Mouse (Mus musculus): Measurements from ENCODE around the gene Sell. TPM values are rescaled to one million over a fixed set of nuclear protein-coding genes. Genes with fewer than 3 reads are reported as not detected.

Sell gene
- polyA plus RNA-seq, 1 experiment: 0.15 TPM

GRCm38 (mm10) chr1:164072001-164072400 lies 10.2 kb downstream of the Sell start:
- no peak overlapping the region for H3K27ac ChIP-seq (ENCODE audit: insufficient read depth, low read length)
- H3K4me3 ChIP-seq (ENCODE audit: insufficient read depth, low read length): no peak overlapping the region
- no peaks in the 10 kb centered on the region for H3K4me1 ChIP-seq (ENCODE audit: control insufficient read depth, insufficient read depth, low read length)
- TF ChIP-seq POLR2A (IDR thresholded peaks at IDR 0.05; ENCODE audit: extremely low read depth, insufficient read depth, low read length): no peak

GRCm38 (mm10) chr1:164073091-164073490 lies 11.3 kb downstream of the Sell start:
- TF ChIP-seq POLR2A (IDR thresholded peaks at IDR 0.05; ENCODE audit: extremely low read depth, insufficient read depth, low read length) (no peak), CTCF (IDR thresholded peaks at IDR 0.05; ENCODE audit: extremely low read depth, insufficient read depth, low read length) (no peak)
- Histone ChIP-seq H3K4me1 (ENCODE audit: control insufficient read depth, insufficient read depth, low read length) (no peaks in the 10 kb centered on the region), H3K27ac (ENCODE audit: insufficient read depth, low read length) (no peak overlapping the region), H3K4me3 (ENCODE audit: insufficient read depth, low read length) (no peak overlapping the region)

- TF ChIP-seq CTCF (IDR thresholded peaks at IDR 0.05; ENCODE audit: extremely low read depth, insufficient read depth, low read length) (no peak), POLR2A (IDR thresholded peaks at IDR 0.05; ENCODE audit: extremely low read depth, insufficient read depth, low read length) (no peak)
- Histone ChIP-seq H3K27ac (ENCODE audit: insufficient read depth, low read length) (no peak overlapping the region), H3K4me3 (ENCODE audit: insufficient read depth, low read length) (no peak overlapping the region), H3K4me1 (ENCODE audit: control insufficient read depth, insufficient read depth, low read length) (no peaks in the 10 kb centered on the region)
These were observed 12.0 kb downstream of the Sell start for GRCm38 (mm10) chr1:164073803-164074202.

GRCm38 (mm10) chr1:164074606-164075140 lies 12.9 kb downstream of the Sell start:
- TF ChIP-seq POLR2A (IDR thresholded peaks at IDR 0.05; ENCODE audit: extremely low read depth, insufficient read depth, low read length) (no peak), CTCF (IDR thresholded peaks at IDR 0.05; ENCODE audit: extremely low read depth, insufficient read depth, low read length) (no peak)
- Histone ChIP-seq H3K4me1 (ENCODE audit: control insufficient read depth, insufficient read depth, low read length) (no peaks in the 10 kb centered on the region), H3K4me3 (ENCODE audit: insufficient read depth, low read length) (no peak overlapping the region), H3K27ac (ENCODE audit: insufficient read depth, low read length) (no peak overlapping the region)

GRCm38 (mm10) chr1:164075416-164075815 lies 13.6 kb downstream of the Sell start:
- Histone ChIP-seq H3K4me3 (ENCODE audit: insufficient read depth, low read length) (no peak overlapping the region), H3K4me1 (ENCODE audit: control insufficient read depth, insufficient read depth, low read length) (no peaks in the 10 kb centered on the region), H3K27ac (ENCODE audit: insufficient read depth, low read length) (no peak overlapping the region)
- TF ChIP-seq CTCF (IDR thresholded peaks at IDR 0.05; ENCODE audit: extremely low read depth, insufficient read depth, low read length) (no peak), POLR2A (IDR thresholded peaks at IDR 0.05; ENCODE audit: extremely low read depth, insufficient read depth, low read length) (no peak)

- Histone ChIP-seq H3K27ac (ENCODE audit: insufficient read depth, low read length) (no peak overlapping the region), H3K4me1 (ENCODE audit: control insufficient read depth, insufficient read depth, low read length) (no peaks in the 10 kb centered on the region), H3K4me3 (ENCODE audit: insufficient read depth, low read length) (no peak overlapping the region)
- TF ChIP-seq CTCF (IDR thresholded peaks at IDR 0.05; ENCODE audit: extremely low read depth, insufficient read depth, low read length) (no peak), POLR2A (IDR thresholded peaks at IDR 0.05; ENCODE audit: extremely low read depth, insufficient read depth, low read length) (no peak)
These were observed 14.7 kb downstream of the Sell start for GRCm38 (mm10) chr1:164076441-164076840.

GRCm38 (mm10) chr1:164077031-164077430 lies 15.2 kb downstream of the Sell start:
- Histone ChIP-seq H3K4me3 (ENCODE audit: insufficient read depth, low read length) (no peak overlapping the region), H3K4me1 (ENCODE audit: control insufficient read depth, insufficient read depth, low read length) (no peaks in the 10 kb centered on the region), H3K27ac (ENCODE audit: insufficient read depth, low read length) (no peak overlapping the region)
- no peak for TF ChIP-seq CTCF (IDR thresholded peaks at IDR 0.05; ENCODE audit: extremely low read depth, insufficient read depth, low read length)
- no peak for TF ChIP-seq POLR2A (IDR thresholded peaks at IDR 0.05; ENCODE audit: extremely low read depth, insufficient read depth, low read length)

- no peak overlapping the region for H3K4me3 ChIP-seq (ENCODE audit: insufficient read depth, low read length)
- no peak for TF ChIP-seq CTCF (IDR thresholded peaks at IDR 0.05; ENCODE audit: extremely low read depth, insufficient read depth, low read length)
- TF ChIP-seq POLR2A (IDR thresholded peaks at IDR 0.05; ENCODE audit: extremely low read depth, insufficient read depth, low read length): no peak
- no peaks in the 10 kb centered on the region for H3K4me1 ChIP-seq (ENCODE audit: control insufficient read depth, insufficient read depth, low read length)
- no peak overlapping the region for H3K27ac ChIP-seq (ENCODE audit: insufficient read depth, low read length)
These were observed 16.6 kb downstream of the Sell start for GRCm38 (mm10) chr1:164078323-164078741.

GRCm38 (mm10) chr1:164079091-164079490 lies 17.3 kb downstream of the Sell start:
- TF ChIP-seq POLR2A (IDR thresholded peaks at IDR 0.05; ENCODE audit: extremely low read depth, insufficient read depth, low read length): no peak
- no peak for TF ChIP-seq CTCF (IDR thresholded peaks at IDR 0.05; ENCODE audit: extremely low read depth, insufficient read depth, low read length)
- Histone ChIP-seq H3K27ac (ENCODE audit: insufficient read depth, low read length) (no peak overlapping the region), H3K4me3 (ENCODE audit: insufficient read depth, low read length) (no peak overlapping the region), H3K4me1 (ENCODE audit: control insufficient read depth, insufficient read depth, low read length) (no peaks in the 10 kb centered on the region)

GRCm38 (mm10) chr1:164083046-164083445 lies 21.3 kb downstream of the Sell start:
- Histone ChIP-seq H3K27ac (ENCODE audit: insufficient read depth, low read length) (no peak overlapping the region), H3K4me3 (ENCODE audit: insufficient read depth, low read length) (no peak overlapping the region), H3K4me1 (ENCODE audit: control insufficient read depth, insufficient read depth, low read length) (no peaks in the 10 kb centered on the region)
- no peak for TF ChIP-seq POLR2A (IDR thresholded peaks at IDR 0.05; ENCODE audit: extremely low read depth, insufficient read depth, low read length)
- no peak for TF ChIP-seq CTCF (IDR thresholded peaks at IDR 0.05; ENCODE audit: extremely low read depth, insufficient read depth, low read length)

Data from cortical plate, adult 2 months (tissue).